Mouse (Mus musculus) liver, adult 2 months (tissue): Measurements from ENCODE around the gene Nanos2.

Experiments
- CTCF ChIP-seq: fragments of 200-500 bp; IDR thresholded peaks from 2 replicates; pipeline ENCODE4 v1.5.1; 2011; ENCODE audit warnings: low read depth, low read length, control low read depth
- POLR2A ChIP-seq: fragments of 200-500 bp; IDR thresholded peaks from 2 replicates; pipeline ENCODE4 v1.6.1; 2011; ENCODE audit warnings: low read length, control low read depth; ENCODE audit not compliant: insufficient read depth; ENCODE audit errors: extremely low read depth

- TF ChIP-seq POLR2A (no peak), CTCF (no peak)
These were observed 35.2 kb downstream of the Nanos2 start for GRCm38 (mm10) chr7:19022189-19022958.
